Mouse (Mus musculus) midbrain, embryonic 10.5 days (tissue): ENCODE measurements around the gene Wnt5b. TPM values are rescaled to one million over a fixed set of nuclear protein-coding genes. Genes with fewer than 3 reads are reported as not detected.

Experiments used
- DNase-seq: peaks from one replicate; pipeline ENCODE4 v3.0.0-alpha.2; 2017; ENCODE audit warnings: low spot score
- H3K27ac ChIP-seq: fragments of 300-500 bp; sonication (generic); replicated peaks from 2 replicates; pipeline ENCODE4 v1.5.1; 2016; ENCODE audit warnings: mild to moderate bottlenecking
- H3K27me3 ChIP-seq: fragments of 300-500 bp; sonication (generic); 2 replicates; pipeline ENCODE4 v1.6.1; 2016; ENCODE audit warnings: low read depth, mild to moderate bottlenecking; ENCODE audit not compliant: poor library complexity, severe bottlenecking
- H3K36me3 ChIP-seq: fragments of 300-500 bp; sonication (generic); 2 replicates; pipeline ENCODE4 v1.6.1; 2016; ENCODE audit warnings: mild to moderate bottlenecking, moderate library complexity
- H3K4me1 ChIP-seq: fragments of 300-500 bp; sonication (generic); 2 replicates; pipeline ENCODE4 v1.6.1; 2016
- H3K4me3 ChIP-seq: fragments of 300-500 bp; sonication (generic); 2 replicates; pipeline ENCODE4 v1.5.1; 2016; ENCODE audit warnings: mild to moderate bottlenecking, moderate library complexity
- H3K9me3 ChIP-seq: fragments of 300-500 bp; sonication (generic); replicated peaks from 2 replicates; pipeline ENCODE4 v1.6.1; 2016; ENCODE audit warnings: mild to moderate bottlenecking
- WGBS: fragments of 180-500 bp; shearing (Covaris S2); methylation state at CpG from one replicate; pipeline ENCODE4 v1.1.7; 2016; 5-methylcytosine and 5-hydroxymethylcytosine counted together
- polyA plus RNA-seq: library from polyadenylated mRNA; unstranded; fragments of >200 nt; fragmentation: Nextera tagmentation; extraction: Ambion mirVana; gene quantifications from 2 replicates; pipeline ENCODE4 v1.2.1, GENCODE M21; 2016

Wnt5b gene
- polyA plus RNA-seq, 1 experiment from 2014 or later = 19.0 TPM

DNA sequence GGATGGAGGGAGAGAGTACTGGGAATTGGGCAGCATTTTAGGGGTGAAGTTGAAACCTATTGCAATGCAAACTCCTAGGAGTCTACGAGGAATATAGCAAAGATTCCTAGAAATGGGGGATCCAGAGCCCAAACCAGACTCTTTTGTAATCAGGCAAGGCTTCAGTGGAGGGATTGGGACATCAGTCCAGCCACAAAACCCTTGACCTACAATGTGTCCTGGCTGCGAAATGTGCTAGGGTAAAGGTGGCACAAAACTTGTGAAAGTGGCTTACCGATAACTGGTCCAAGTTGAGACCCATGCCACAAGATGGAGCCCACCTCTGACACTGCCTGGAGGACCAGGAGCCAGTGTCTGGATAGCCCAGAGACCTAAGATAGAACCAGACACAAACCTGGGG is 144.8 kb downstream of the Wnt5b start:
- no peak overlapping the region for H3K27ac ChIP-seq
- no peak for DNase-seq
- WGBS = 94% methylated on average over 3 of the region's 3 CpGs

GRCm38 (mm10) chr6:119396309-119396634 is 147.9 kb downstream of the Wnt5b start:
- H3K27ac ChIP-seq = no peak overlapping the region
- no peak overlapping the region for H3K4me3 ChIP-seq
- no peaks in the 10 kb centered on the region for H3K27me3 ChIP-seq
- H3K4me1 ChIP-seq = no peaks in the 10 kb centered on the region
- no peaks in the 10 kb centered on the region for H3K9me3 ChIP-seq
- DNase-seq = no peak
- no peaks in the 10 kb centered on the region for H3K36me3 ChIP-seq
- WGBS = 77% methylated on average over 5 of the region's 5 CpGs

More for the DNA sequence above, 144.8 kb downstream of the Wnt5b start:
- no peaks in the 10 kb centered on the region for H3K9me3 ChIP-seq
- no peaks in the 10 kb centered on the region for H3K27me3 ChIP-seq
- no peak overlapping the region for H3K4me3 ChIP-seq
- H3K36me3 ChIP-seq = no peaks in the 10 kb centered on the region
- H3K4me1 ChIP-seq = no peaks in the 10 kb centered on the region

GRCm38 (mm10) chr6:119395421-119396308 is 148.5 kb downstream of the Wnt5b start:
- WGBS = 85% methylated on average over 14 of the region's 14 CpGs
- Histone ChIP-seq H3K27me3 (no peaks in the 10 kb centered on the region), H3K4me1 (no peaks in the 10 kb centered on the region), H3K4me3 (no peak overlapping the region), H3K9me3 (no peaks in the 10 kb centered on the region), H3K27ac (no peak overlapping the region), H3K36me3 (no peaks in the 10 kb centered on the region)
- DNase-seq = no peak

DNA sequence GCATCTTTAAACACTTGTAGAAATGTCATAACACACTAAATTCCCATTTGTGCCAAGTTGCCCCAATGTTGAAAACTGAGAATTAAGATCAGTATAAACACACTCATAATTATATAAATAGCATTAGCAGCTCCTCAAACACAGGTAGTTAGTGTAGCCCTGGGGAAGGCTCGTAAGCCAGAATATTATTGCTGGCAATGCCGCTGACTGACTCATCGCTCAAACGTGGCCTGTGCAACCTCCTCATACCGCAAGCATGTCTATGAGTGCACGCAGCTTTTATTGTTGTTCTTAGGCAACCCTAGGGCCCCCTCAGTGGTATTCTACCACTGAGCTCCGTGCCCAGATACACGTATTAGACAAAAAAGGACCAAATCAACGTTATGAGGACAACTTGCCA is 151.3 kb downstream of the Wnt5b start:
- Histone ChIP-seq H3K9me3 (no peaks in the 10 kb centered on the region), H3K27me3 (no peaks in the 10 kb centered on the region), H3K4me1 (peaks cover 11% of the 10 kb centered on the region), H3K36me3 (no peaks in the 10 kb centered on the region), H3K27ac (no peak overlapping the region), H3K4me3 (no peak overlapping the region)
- 90% methylated on average over 9 of the region's 9 CpGs for WGBS
- DNase-seq = no peak

DNA sequence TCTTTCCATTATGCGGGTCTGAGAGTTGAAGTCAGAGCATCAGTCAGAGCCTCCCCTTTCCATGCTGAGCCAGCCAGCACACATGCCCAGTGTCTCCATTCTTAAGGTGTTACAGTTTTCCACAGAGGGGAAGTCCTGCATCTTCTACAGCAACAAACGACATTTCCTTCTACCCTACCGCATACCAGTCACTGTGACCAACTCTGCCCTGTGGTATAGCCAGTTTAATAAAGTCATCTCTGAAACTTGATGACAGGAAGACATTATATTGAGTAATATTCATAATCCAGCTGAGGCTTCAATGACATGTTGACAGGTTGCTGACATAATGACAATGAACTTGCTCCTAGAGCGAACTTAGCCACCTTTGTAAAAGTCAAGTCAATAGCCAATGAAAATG is 153.4 kb downstream of the Wnt5b start:
- WGBS = 89% methylated on average over 4 of the region's 4 CpGs
- Histone ChIP-seq H3K4me3 (no peak overlapping the region), H3K36me3 (no peaks in the 10 kb centered on the region), H3K4me1 (peaks cover 28% of the 10 kb centered on the region), H3K9me3 (no peaks in the 10 kb centered on the region), H3K27me3 (no peaks in the 10 kb centered on the region), H3K27ac (no peak overlapping the region)
- no peak for DNase-seq

DNA sequence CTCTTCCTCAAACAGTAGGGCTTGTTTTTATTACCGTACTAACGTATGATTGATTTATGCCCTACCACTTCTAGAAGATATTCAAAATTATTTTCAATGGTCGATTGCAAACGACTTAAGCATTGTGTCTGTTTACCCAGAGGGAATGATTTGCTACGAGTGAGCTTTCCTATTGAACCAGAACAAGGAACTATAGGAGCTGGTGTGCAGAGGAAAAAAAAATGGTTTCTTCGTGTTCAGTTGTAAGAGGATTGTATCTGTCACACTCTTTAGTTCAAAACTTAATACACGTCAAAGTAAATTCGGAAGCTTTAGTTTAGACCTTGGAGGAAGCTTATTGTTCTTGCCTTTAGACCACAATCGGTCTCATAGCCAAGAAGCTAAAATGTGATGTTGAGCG is 155.1 kb downstream of the Wnt5b start:
- DNase-seq = no peak
- 34% methylated on average over 10 of the region's 10 CpGs for WGBS

DNA sequence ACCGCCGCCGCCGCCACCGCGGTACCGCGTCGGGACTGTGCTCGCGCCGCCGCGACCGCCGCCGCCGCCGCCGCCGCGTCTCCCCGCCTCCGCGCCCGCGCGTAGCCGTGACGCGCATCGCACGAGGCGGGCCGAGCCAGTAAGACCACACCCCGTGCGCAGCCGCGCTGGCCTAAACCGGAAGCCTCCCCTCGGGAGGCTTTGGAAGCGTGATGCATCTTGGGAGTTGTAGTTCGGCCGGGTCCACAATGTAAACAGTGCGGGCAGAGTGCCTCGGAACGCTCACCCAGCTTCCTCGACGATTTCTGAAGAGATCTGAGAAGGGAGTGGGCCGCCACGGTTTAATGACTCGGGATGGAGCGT is 155.5 kb downstream of the Wnt5b start:
- peak overlapping the region; percentile 98 for H3K27ac ChIP-seq
- no peaks in the 10 kb centered on the region for H3K27me3 ChIP-seq
- WGBS = under 1% methylated on average over 52 of the region's 53 CpGs
- peak; percentile 94 for DNase-seq
- peaks cover 12% of the 10 kb centered on the region; the same call in 1 of the 2 replicates for H3K36me3 ChIP-seq
- H3K4me3 ChIP-seq = peak overlapping the region; percentile 85
- H3K4me1 ChIP-seq = peaks cover 28% of the 10 kb centered on the region
- H3K9me3 ChIP-seq = no peaks in the 10 kb centered on the region

More for the DNA sequence above, 155.1 kb downstream of the Wnt5b start:
- peak overlapping the region; percentile 85 for H3K4me3 ChIP-seq
- H3K27me3 ChIP-seq = no peaks in the 10 kb centered on the region
- no peaks in the 10 kb centered on the region for H3K9me3 ChIP-seq
- peak overlapping the region; percentile 98 for H3K27ac ChIP-seq
- H3K36me3 ChIP-seq = peaks cover 8% of the 10 kb centered on the region; the same call in 1 of the 2 replicates
- peaks cover 28% of the 10 kb centered on the region for H3K4me1 ChIP-seq

DNA sequence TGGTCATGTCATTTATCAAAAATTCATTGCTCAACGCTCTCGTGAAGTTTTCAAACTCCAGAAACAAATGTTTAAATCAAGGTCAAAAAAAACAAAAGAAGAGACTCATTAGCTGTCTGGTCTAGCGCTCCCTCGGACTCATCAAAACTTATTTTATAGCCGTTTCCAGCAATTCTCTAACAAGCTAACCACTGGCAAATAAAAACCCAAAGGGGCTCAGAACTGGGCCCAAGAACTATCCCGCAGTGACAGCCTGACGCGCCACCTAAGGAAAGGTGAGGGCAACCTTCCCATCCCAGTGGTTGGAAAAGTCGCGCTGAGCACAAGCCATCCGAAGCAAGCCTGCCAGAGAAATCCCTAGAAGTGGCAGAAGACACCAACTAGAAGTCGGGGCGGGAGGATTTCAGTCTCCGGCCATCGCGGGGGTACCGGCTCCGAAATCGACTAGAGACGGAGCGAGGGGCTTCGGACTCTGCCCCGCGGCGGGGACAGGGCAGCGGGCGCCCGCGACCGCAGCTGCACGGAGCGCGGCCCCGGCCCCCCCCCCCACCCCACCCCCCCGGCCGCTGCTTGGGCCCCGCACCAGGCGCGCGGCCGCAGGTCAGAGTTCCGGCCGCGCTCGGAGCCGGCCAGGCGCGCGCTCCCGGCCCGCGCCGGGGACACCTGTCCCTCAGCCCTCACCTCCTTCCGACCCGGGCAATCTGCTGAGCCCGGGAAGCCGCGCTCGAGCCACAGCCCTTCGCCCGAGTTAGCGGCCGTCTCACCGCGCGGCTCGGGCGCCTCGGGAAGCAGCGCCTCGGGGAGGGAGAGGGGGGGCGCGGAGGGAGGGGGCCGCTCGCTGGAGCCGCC is 156.1 kb downstream of the Wnt5b start:
- WGBS = 2% methylated on average over 44 of the region's 76 CpGs

DNA sequence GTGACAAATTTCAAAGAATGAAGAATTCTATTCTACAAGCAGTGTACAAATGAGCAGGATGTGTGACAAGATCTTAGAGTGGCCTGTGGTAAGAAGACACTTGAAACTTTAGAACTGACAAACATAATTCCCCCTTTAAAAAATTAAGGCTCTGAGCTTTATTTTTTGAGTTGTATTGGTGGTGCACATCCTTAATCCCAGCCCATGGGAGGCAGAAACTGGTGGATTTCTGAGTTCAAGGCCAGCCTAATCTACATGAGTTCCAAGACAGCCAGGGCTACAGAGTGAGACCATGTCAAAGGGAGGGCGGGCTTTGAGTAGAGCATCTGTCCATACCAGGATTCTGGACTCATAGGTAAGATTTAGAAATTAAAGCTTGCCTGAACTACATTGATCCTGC is 157.3 kb downstream of the Wnt5b start:
- no peak for DNase-seq
- H3K4me3 ChIP-seq = peak overlapping the region; percentile 85
- 87% methylated on average over 1 of the region's 1 CpGs for WGBS

More for the DNA sequence above, 156.1 kb downstream of the Wnt5b start:
- H3K27ac ChIP-seq = peak overlapping the region; percentile 98
- peak overlapping the region; percentile 85 for H3K4me3 ChIP-seq
- no peaks in the 10 kb centered on the region for H3K9me3 ChIP-seq
- no peaks in the 10 kb centered on the region for H3K27me3 ChIP-seq
- H3K36me3 ChIP-seq = peaks cover 18% of the 10 kb centered on the region
- H3K4me1 ChIP-seq = peaks cover 28% of the 10 kb centered on the region
- no peak for DNase-seq

GRCm38 (mm10) chr6:119386421-119386820 is 157.7 kb downstream of the Wnt5b start:
- 97% methylated on average over 4 of the region's 4 CpGs for WGBS
- peaks cover 28% of the 10 kb centered on the region for H3K4me1 ChIP-seq

More for the DNA sequence above, 157.3 kb downstream of the Wnt5b start:
- Histone ChIP-seq H3K36me3 (peaks cover 22% of the 10 kb centered on the region), H3K9me3 (no peaks in the 10 kb centered on the region), H3K27ac (no peak overlapping the region), H3K4me1 (peaks cover 28% of the 10 kb centered on the region), H3K27me3 (no peaks in the 10 kb centered on the region)

GRCm38 (mm10) chr6:119385668-119386067 is 158.5 kb downstream of the Wnt5b start:
- no peak for DNase-seq
- H3K27me3 ChIP-seq = no peaks in the 10 kb centered on the region
- 100% methylated on average over 1 of the region's 1 CpGs for WGBS

More at GRCm38 (mm10) chr6:119386421-119386820, 157.7 kb downstream of the Wnt5b start:
- Histone ChIP-seq H3K4me3 (no peak overlapping the region), H3K27ac (no peak overlapping the region), H3K9me3 (no peaks in the 10 kb centered on the region), H3K27me3 (no peaks in the 10 kb centered on the region), H3K36me3 (peaks cover 22% of the 10 kb centered on the region)
- DNase-seq = no peak

More at GRCm38 (mm10) chr6:119385668-119386067, 158.5 kb downstream of the Wnt5b start:
- H3K27ac ChIP-seq = no peak overlapping the region
- no peaks in the 10 kb centered on the region for H3K9me3 ChIP-seq
- H3K4me3 ChIP-seq = no peak overlapping the region
- peaks cover 28% of the 10 kb centered on the region for H3K4me1 ChIP-seq
- H3K36me3 ChIP-seq = peaks cover 23% of the 10 kb centered on the region
